Mouse (Mus musculus) midbrain, embryonic 14.5 days (tissue): ENCODE data around the gene Cdh16. TPM values are rescaled to one million over a fixed set of nuclear protein-coding genes. Genes with fewer than 3 reads are reported as not detected.

Source experiments
- ATAC-seq: fragments of 200-750 bp; cut with Nextera tagmentation; 2 replicates; pipeline ENCODE4 v1.8.0; 2017; ENCODE audit warnings: moderate number of reproducible peaks, moderate library complexity; ENCODE audit not compliant: low FRiP score, low TSS enrichment
- DNase-seq: peaks from one replicate; pipeline ENCODE4 v3.0.0-alpha.2; 2015
- H3K27ac ChIP-seq: fragments of 300-500 bp; sonication (generic); replicated peaks from 2 replicates; pipeline ENCODE4 v1.5.1; 2014; ENCODE audit warnings: mild to moderate bottlenecking, low read depth, low read length, moderate library complexity
- H3K27me3 ChIP-seq: fragments of 300-500 bp; sonication (generic); 2 replicates; pipeline ENCODE4 v1.6.1; 2014; ENCODE audit warnings: low read length, control low read depth, mixed read lengths; ENCODE audit not compliant: control insufficient read depth, insufficient read depth
- H3K36me3 ChIP-seq: fragments of 300-500 bp; sonication (generic); 2 replicates; pipeline ENCODE4 v1.6.1; 2014; ENCODE audit warnings: low read length, control low read depth; ENCODE audit not compliant: control insufficient read depth, insufficient read depth
- H3K4me1 ChIP-seq: fragments of 300-500 bp; sonication (generic); 2 replicates; pipeline ENCODE4 v1.6.1; 2014; ENCODE audit warnings: mild to moderate bottlenecking, antibody characterized with exemption, low read length, control low read depth; ENCODE audit not compliant: control insufficient read depth, insufficient read depth
- H3K4me2 ChIP-seq: fragments of 300-500 bp; sonication (generic); 2 replicates; pipeline ENCODE4 v1.6.1; 2014; ENCODE audit warnings: mild to moderate bottlenecking, low read length, moderate library complexity
- H3K4me3 ChIP-seq: fragments of 300-500 bp; sonication (generic); replicated peaks from 2 replicates; pipeline ENCODE4 v1.5.1; 2014; ENCODE audit warnings: low read depth, low read length
- H3K9ac ChIP-seq: fragments of 300-500 bp; sonication (generic); replicated peaks from 2 replicates; pipeline ENCODE4 v1.6.1; 2014; ENCODE audit warnings: mild to moderate bottlenecking, low read length, moderate library complexity
- H3K9me3 ChIP-seq: fragments of 300-500 bp; sonication (generic); 2 replicates; pipeline ENCODE4 v1.6.1; 2016; ENCODE audit warnings: low read length, control low read depth, mixed read lengths; ENCODE audit not compliant: control insufficient read depth
- WGBS: fragments of 180-500 bp; shearing (Covaris S2); extraction: QIAGEN DNeasy Blood & Tissue Kit; methylation state at CpG from one replicate; pipeline ENCODE4 v1.1.7; 2014; 5-methylcytosine and 5-hydroxymethylcytosine counted together
- polyA plus RNA-seq: library from polyadenylated mRNA; unstranded; fragments of >200 nt; fragmentation: Nextera tagmentation; extraction: Ambion mirVana; gene quantifications from 2 replicates; pipeline ENCODE4 v1.2.1, GENCODE M21; 2014

Gene Cdh16
- polyA plus RNA-seq, 1 experiment from 2014 or later: not detected

DNA sequence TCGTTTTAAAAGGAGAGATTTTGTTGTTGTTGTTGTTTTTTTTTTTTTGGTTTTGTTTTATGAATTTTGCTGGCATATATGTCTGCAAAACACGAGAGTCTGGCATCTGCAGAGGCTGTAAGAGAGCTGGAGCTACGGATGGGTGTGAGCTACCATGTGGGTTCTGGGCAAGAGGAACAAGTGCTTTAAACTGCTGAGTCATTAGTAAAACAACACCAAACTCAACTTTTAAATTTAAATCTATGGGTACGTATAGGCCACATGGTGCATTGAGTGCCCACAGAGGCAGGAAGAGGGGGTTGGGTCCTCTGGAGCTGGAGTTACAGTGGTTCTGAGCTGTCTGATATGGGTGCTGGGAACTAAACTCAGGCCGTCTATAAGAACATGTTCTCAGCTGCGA, 13.8 kb upstream of the Cdh16 start:
- ATAC-seq (no peak), DNase-seq (no peak)
- Histone ChIP-seq H3K36me3 (peaks cover 26% of the 10 kb centered on the region), H3K9me3 (no peaks in the 10 kb centered on the region), H3K27ac (no peak overlapping the region), H3K4me1 (peaks cover 18% of the 10 kb centered on the region), H3K9ac (no peak overlapping the region), H3K27me3 (no peaks in the 10 kb centered on the region), H3K4me2 (no peak overlapping the region), H3K4me3 (no peak overlapping the region)
- 93% methylated on average over 6 of the region's 6 CpGs for WGBS

DNA sequence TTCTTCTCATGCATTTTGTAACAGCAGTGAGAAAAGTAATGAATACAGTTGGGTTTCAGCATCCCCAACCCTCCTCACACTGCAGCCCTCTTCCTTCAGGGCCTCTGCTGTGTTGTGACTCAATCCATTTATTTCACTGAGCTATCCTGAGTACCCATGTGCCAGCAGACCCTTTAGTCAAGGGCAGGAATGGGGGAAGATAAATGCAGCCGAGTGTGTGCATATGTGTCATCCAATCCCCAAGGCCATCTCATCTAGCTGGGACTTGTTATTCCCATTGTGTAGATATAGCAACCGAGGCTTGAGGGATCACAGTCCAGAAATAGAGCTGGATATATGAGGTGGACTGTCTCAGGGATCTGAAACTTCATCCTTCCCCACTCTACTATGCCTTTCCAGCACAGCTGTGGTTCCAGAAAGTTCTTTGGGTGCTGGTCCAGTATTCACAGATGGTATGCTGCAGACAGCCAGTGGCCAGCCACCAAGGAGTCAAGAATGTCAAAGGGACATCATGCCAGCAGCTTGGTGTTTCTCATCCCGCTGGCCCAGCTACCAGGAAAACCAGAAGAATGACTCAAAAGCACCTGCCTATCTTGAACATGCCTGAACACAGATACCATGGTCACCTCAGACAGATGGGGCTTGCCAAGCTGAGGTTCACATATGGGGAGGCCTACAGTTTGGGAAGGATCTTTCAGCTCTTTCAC, 11.0 kb upstream of the Cdh16 start:
- Histone ChIP-seq H3K9me3 (no peaks in the 10 kb centered on the region), H3K4me3 (no peak overlapping the region), H3K27me3 (peaks cover 9% of the 10 kb centered on the region), H3K9ac (no peak overlapping the region), H3K4me1 (peaks cover 12% of the 10 kb centered on the region), H3K27ac (no peak overlapping the region), H3K4me2 (no peak overlapping the region), H3K36me3 (peaks cover 26% of the 10 kb centered on the region)
- DNase-seq: no peak
- no peak for ATAC-seq
- WGBS: 94% methylated on average over 3 of the region's 3 CpGs

DNA sequence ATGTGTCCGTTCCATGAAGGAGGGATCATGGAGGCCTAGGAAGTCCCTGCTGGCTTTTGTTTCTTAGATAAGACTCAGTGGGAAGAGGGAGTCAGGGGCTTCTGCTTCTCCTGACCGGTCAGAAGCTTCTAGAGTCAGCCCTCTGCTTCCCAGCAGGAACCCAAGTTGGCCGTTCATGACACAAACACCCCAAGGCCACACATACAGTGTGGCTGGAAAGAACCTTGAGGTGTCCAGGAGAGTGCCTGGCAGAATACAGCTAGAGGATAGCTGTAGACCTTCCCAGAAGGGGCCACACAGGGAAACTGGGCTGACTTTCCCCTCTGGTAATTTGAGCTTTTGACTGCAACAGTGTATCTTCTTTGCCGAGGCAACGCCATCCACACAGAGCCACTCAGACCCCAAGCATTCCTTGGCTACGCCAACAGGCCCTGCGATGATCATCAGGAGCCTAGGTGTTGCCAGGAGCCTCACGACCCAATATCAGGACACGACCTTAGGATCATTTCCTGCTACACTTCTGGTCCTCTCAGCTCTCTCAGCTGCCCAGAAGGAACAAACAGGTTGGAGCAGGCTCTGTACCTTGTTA, 9.1 kb upstream of the Cdh16 start:
- Histone ChIP-seq H3K36me3 (peaks cover 14% of the 10 kb centered on the region), H3K4me1 (peaks cover 10% of the 10 kb centered on the region), H3K4me3 (no peak overlapping the region), H3K27ac (no peak overlapping the region), H3K9ac (no peak overlapping the region), H3K4me2 (no peak overlapping the region), H3K9me3 (no peaks in the 10 kb centered on the region), H3K27me3 (peaks cover 13% of the 10 kb centered on the region)
- DNase-seq (no peak), ATAC-seq (no peak)
- WGBS: 69% methylated on average over 9 of the region's 9 CpGs

DNA sequence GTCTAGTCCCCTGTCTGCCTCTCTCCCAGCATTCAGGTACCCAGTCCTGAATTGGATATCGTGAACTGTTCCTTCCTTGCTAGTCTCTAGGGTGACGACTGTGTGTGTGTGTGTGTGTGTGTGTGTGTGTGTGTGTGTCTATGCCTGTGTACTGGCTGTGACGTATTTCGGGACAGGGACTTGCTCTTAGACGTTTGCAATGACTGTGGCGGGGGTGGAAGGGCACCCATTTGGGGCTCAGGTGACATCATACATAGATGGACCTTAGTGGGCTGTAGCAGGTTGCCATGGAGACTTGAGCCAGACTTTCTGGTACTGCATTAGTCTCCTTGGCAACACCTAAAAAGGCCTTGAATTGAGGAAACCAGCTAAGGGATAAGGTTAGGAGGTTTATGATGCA, 8.3 kb upstream of the Cdh16 start:
- 51% methylated on average over 6 of the region's 6 CpGs for WGBS
- Histone ChIP-seq H3K9ac (no peak overlapping the region), H3K9me3 (no peaks in the 10 kb centered on the region), H3K27ac (no peak overlapping the region), H3K36me3 (peaks cover 11% of the 10 kb centered on the region), H3K4me3 (no peak overlapping the region), H3K4me1 (peaks cover 10% of the 10 kb centered on the region), H3K27me3 (peaks cover 13% of the 10 kb centered on the region), H3K4me2 (no peak overlapping the region)
- DNase-seq: peak; percentile 52
- peak; percentile 43; the same call in 1 of the 2 replicates for ATAC-seq

DNA sequence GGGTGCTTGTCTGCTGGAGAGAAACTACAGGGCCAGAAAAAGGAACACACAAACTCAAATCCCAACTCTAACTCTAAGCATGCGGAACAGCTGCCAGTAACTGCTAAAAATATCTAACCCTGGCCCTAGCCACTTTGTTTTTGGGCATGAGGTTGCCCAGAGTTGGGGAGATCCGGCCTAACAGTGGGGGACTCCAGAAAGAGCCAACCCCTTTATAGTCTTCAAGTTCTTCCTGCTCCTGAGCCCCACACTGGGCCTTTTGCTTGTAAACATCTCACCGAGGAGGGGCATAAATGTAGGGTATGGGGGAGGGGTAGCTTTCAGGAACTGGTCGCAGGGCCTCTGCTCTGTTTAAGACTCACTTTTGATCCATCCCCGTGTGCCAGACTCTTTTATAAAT, 7.8 kb upstream of the Cdh16 start:
- ATAC-seq (no peak), DNase-seq (no peak)
- Histone ChIP-seq H3K4me1 (peaks cover 10% of the 10 kb centered on the region), H3K27me3 (peaks cover 13% of the 10 kb centered on the region), H3K27ac (no peak overlapping the region), H3K4me3 (no peak overlapping the region), H3K9ac (no peak overlapping the region), H3K9me3 (no peaks in the 10 kb centered on the region), H3K4me2 (no peak overlapping the region), H3K36me3 (peaks cover 11% of the 10 kb centered on the region)
- 32% methylated on average over 5 of the region's 5 CpGs for WGBS

DNA sequence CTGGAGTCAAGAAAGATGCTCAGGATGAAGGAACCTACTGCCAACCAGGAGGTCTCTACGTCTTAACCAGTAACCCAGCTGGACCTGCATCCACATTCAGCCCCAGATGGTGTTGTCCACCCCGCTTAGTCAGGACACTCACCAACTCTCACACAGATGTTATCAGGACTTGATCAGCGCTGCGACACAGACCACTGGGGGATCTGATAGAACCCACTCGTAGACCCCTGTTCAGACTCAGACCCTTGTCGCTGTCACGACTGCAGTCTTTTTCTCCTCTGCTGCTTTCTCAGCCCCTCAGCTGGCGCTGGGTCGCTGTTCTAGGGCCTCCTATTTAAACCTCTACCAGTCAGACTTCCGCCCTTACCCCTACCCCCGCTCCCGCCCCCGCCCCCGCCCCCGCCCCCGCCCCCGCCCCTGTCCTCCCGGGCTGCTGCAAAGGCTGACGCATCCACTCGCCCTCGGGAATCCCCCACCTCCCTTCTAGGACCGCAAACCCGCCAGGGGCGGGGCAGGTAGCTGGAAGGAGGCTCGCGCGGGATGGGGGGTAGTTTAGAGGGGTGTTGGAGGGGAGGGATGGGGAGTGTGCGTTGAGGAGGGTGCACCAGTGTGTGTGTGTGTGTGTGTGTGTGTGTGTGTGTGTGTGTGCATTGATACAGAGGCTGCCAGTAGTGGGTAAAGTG, 6.9 kb upstream of the Cdh16 start, which contains the start of gene Rrad:
Rrad (minus strand) TSS at position 347 of the 683 bp plus-strand sequence.
- Histone ChIP-seq H3K27me3 (peaks cover 13% of the 10 kb centered on the region), H3K9ac (peak within 1 kb of the TSS; percentile 34; the same call in 1 of the 2 replicates), H3K4me2 (peak within 1 kb of the TSS; percentile 57), H3K27ac (no peak within 1 kb of the TSS), H3K9me3 (no peaks in the 10 kb centered on the region), H3K36me3 (peaks cover 11% of the 10 kb centered on the region), H3K4me1 (peaks cover 10% of the 10 kb centered on the region), H3K4me3 (peak within 1 kb of the TSS; percentile 31)
- DNase-seq (peak; percentile 53), ATAC-seq (peak; percentile 51; the same call in 1 of the 2 replicates)
- WGBS: 1% methylated on average over 28 of the region's 28 CpGs

DNA sequence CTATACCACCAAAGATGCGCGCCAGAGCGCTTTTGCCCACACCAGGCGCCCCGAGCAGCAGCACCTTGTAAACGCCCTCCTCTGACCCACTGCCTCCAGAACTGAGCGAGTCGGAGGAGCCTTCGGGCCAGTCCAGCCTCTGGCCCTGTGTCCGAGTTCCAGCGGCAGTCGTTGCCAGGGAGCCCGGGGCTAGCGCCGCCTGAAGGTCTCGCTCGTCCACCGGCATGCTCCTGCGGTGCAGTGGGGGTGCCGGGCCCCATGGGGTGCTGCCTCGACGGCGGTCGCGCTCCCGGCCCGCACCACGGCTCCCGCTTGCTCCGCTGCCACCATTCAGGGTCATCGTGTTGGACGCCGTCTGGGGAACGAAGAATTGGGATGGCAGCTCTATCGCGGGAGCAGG, 6.4 kb upstream of the Cdh16 start:
- ATAC-seq (peak; percentile 18; the same call in 1 of the 2 replicates), DNase-seq (peak; percentile 36)
- under 1% methylated on average over 36 of the region's 36 CpGs for WGBS
- peaks cover 8% of the 10 kb centered on the region for H3K36me3 ChIP-seq
- H3K4me3 ChIP-seq: peak overlapping the region; percentile 31
- no peaks in the 10 kb centered on the region for H3K9me3 ChIP-seq
- peak overlapping the region; percentile 57 for H3K4me2 ChIP-seq
- H3K27me3 ChIP-seq: peaks cover 13% of the 10 kb centered on the region
- H3K27ac ChIP-seq: no peak overlapping the region
- H3K9ac ChIP-seq: peak overlapping the region; percentile 34; the same call in 1 of the 2 replicates
- peaks cover 10% of the 10 kb centered on the region for H3K4me1 ChIP-seq

DNA sequence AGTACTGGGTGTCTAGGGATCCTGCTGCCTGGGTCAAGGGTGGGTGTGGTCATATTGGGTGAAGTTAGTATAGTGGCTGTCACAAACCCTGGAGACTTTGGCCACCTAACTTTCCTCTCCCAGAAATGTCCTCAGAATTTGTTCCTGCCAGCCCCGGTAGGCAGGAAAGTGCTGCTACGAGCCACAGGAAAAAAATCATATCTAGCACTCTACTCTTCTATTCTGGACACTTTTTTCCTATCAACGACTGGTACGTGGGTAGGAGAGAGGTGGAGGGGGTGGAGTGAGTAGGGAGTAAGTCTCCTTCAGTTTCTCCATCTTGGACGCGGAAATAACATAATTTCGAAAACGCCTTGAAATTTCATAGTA, 5.9 kb upstream of the Cdh16 start:
- peaks cover 10% of the 10 kb centered on the region for H3K4me1 ChIP-seq
- H3K36me3 ChIP-seq: peaks cover 3% of the 10 kb centered on the region; the same call in 1 of the 2 replicates
- DNase-seq: no peak
- WGBS: 37% methylated on average over 8 of the region's 8 CpGs
- peaks cover 13% of the 10 kb centered on the region for H3K27me3 ChIP-seq
- no peak overlapping the region; the same call in 1 of the 2 replicates for H3K9ac ChIP-seq
- H3K9me3 ChIP-seq: no peaks in the 10 kb centered on the region
- H3K27ac ChIP-seq: no peak overlapping the region
- no peak overlapping the region for H3K4me3 ChIP-seq
- ATAC-seq: no peak
- H3K4me2 ChIP-seq: peak overlapping the region; percentile 57
